Mouse (Mus musculus) embryonic facial prominence, embryonic 10.5 days (tissue): ENCODE measurements around the gene Glg1. TPM values are rescaled to one million over a fixed set of nuclear protein-coding genes. Genes with fewer than 3 reads are reported as not detected.
A peak's percentile ranks its signal among the peaks of the same experiment; 100 is the strongest.
"Not testable (repeated sequence)": the region's sequence is repeated elsewhere in the genome, so short reads cannot be mapped to it uniquely, and the experiment has no call there.

Source experiments
- DNase-seq: peaks from one replicate; pipeline ENCODE4 v3.0.0-alpha.2; 2017; ENCODE audit warnings: low spot score
- H3K27ac ChIP-seq: fragments of 300-500 bp; sonication (generic); replicated peaks from 2 replicates; pipeline ENCODE4 v1.5.1; 2016; ENCODE audit warnings: mild to moderate bottlenecking
- H3K27me3 ChIP-seq: fragments of 300-500 bp; sonication (generic); replicated peaks from 2 replicates; pipeline ENCODE4 v1.6.1; 2016; ENCODE audit warnings: low read depth, mild to moderate bottlenecking; ENCODE audit not compliant: poor library complexity, severe bottlenecking
- H3K36me3 ChIP-seq: fragments of 300-500 bp; sonication (generic); replicated peaks from 2 replicates; pipeline ENCODE4 v1.6.1; 2016; ENCODE audit warnings: mild to moderate bottlenecking, moderate library complexity
- H3K4me1 ChIP-seq: fragments of 300-500 bp; sonication (generic); 2 replicates; pipeline ENCODE4 v1.6.1; 2016
- H3K4me3 ChIP-seq: fragments of 300-500 bp; sonication (generic); 2 replicates; pipeline ENCODE4 v1.5.1; 2016; ENCODE audit warnings: mild to moderate bottlenecking, moderate library complexity
- H3K9me3 ChIP-seq: fragments of 300-500 bp; sonication (generic); 2 replicates; pipeline ENCODE4 v1.6.1; 2016; ENCODE audit warnings: mild to moderate bottlenecking
- WGBS: fragments of 180-500 bp; shearing (Covaris S2); methylation state at CpG from one replicate; pipeline ENCODE4 v1.1.7; 2016; 5-methylcytosine and 5-hydroxymethylcytosine counted together
- polyA plus RNA-seq: library from polyadenylated mRNA; unstranded; fragments of >200 nt; fragmentation: Nextera tagmentation; extraction: Ambion mirVana; gene quantifications from 2 replicates; pipeline ENCODE4 v1.2.1, GENCODE M21; 2016

Gene Glg1
- polyA plus RNA-seq, 1 experiment from 2014 or later, result 62.0 TPM

- no peak overlapping the region for H3K27ac ChIP-seq
- H3K4me1 ChIP-seq, result no peaks in the 10 kb centered on the region
- 88% methylated on average over 3 of the region's 3 CpGs for WGBS
- no peaks in the 10 kb centered on the region for H3K9me3 ChIP-seq
- no peak for DNase-seq
- no peak overlapping the region for H3K4me3 ChIP-seq
- peaks cover 99% of the 10 kb centered on the region for H3K36me3 ChIP-seq
- no peaks in the 10 kb centered on the region for H3K27me3 ChIP-seq
Measured at GRCm38 (mm10) chr8:111282093-111282492, 23.1 kb upstream of the Glg1 start.

DNA sequence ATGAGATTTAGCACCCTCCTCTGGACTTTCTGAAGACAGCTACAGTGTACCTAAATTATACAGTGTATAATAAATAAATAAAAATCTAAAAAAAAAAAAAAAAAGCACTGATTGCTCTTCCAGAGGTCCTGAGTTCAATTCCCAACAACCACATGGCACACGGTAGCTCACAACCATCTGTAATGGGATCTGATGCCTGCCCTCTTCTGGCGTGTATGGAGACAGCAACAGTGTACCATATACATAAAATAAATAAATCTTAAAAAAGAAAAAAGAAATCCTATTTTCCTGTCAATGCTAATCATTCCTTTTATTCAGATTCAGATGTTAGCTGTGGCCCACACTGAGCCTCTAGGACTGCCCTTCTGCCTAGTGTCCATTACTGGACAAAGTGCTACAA lies 9.3 kb upstream of the Glg1 start:
- Histone ChIP-seq H3K27me3 (no peaks in the 10 kb centered on the region), H3K4me1 (no peaks in the 10 kb centered on the region), H3K9me3 (no peaks in the 10 kb centered on the region), H3K27ac (no peak overlapping the region), H3K4me3 (no peak overlapping the region), H3K36me3 (peaks cover 37% of the 10 kb centered on the region)
- DNase-seq, result no peak
- WGBS, result 68% methylated on average over 2 of the region's 2 CpGs

- 78% methylated on average over 7 of the region's 7 CpGs for WGBS
- not testable (repeated sequence) for H3K9me3 ChIP-seq, H3K4me1 ChIP-seq, H3K4me3 ChIP-seq, DNase-seq, H3K27me3 ChIP-seq, H3K27ac ChIP-seq
- H3K36me3 ChIP-seq, result peaks cover 19% of the 10 kb centered on the region
Measured at GRCm38 (mm10) chr8:111266161-111266560, 7.1 kb upstream of the Glg1 start.

DNA sequence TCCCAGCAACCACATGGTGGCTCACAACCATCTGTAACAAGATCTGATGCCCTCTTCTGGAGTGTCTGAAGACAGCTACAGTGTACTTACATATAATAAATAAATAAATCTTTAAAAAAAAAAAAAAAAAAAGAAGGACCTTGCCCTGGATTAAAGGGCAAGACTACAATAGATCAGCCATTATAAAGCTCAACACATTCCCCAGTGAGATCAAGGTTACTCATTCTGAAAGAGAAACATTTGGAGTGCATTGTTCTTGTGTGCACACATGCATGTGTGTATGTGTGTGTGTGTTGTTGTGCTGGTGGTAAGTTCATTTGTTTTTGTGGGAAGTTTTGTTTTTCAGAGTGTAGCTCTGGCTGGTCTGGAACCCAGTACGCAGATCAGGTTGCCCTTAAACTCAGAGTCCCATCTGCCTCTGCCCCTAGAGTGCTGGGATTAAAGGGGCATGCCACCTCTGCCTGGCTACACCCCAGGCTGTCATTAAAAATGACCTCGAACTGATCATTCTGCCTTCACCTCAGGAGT lies 5.7 kb upstream of the Glg1 start:
- Histone ChIP-seq H3K27me3 (no peaks in the 10 kb centered on the region; the same call in 1 of the 2 replicates), H3K4me1 (0 out of 2 replicates have a peak, but pooled peaks cover under 1% of the 10 kb centered on the region), H3K36me3 (peaks cover 5% of the 10 kb centered on the region), H3K27ac (no peak overlapping the region), H3K4me3 (no peak overlapping the region), H3K9me3 (no peaks in the 10 kb centered on the region)
- no peak for DNase-seq
- 78% methylated on average over 2 of the region's 2 CpGs for WGBS

DNA sequence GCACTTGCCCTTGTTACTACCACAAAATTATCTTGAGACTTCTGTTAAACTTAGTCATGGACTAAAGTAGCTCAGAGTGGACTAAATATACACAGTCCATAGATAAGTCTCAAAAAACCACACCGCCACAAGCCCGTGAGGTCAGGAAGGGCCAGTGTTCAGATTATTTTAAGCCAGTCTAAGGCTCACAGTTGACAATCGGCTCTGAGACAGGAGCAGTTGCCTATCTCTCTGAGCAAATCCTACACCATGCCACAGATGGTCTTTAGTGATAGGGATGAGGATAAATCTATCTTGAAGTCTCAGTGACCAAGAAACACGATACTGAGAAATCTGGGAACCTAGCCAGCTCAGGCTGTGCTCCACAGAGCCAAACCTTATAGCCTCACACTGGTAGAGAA lies 3.0 kb upstream of the Glg1 start:
- Histone ChIP-seq H3K27ac (no peak overlapping the region), H3K9me3 (no peaks in the 10 kb centered on the region), H3K27me3 (no peaks in the 10 kb centered on the region; the same call in 1 of the 2 replicates), H3K4me1 (peaks cover 10% of the 10 kb centered on the region), H3K4me3 (no peak overlapping the region), H3K36me3 (no peaks in the 10 kb centered on the region)
- WGBS, result 88% methylated on average over 4 of the region's 4 CpGs
- no peak for DNase-seq

GRCm38 (mm10) chr8:111260251-111260650 lies 1.2 kb upstream of the Glg1 start:
- Histone ChIP-seq H3K36me3 (peaks cover 16% of the 10 kb centered on the region), H3K27ac (no peak overlapping the region), H3K4me3 (0 out of 2 replicates have a peak overlapping the region, but pooled peaks have one; percentile 94), H3K27me3 (no peaks in the 10 kb centered on the region; the same call in 1 of the 2 replicates), H3K9me3 (no peaks in the 10 kb centered on the region), H3K4me1 (peaks cover 10% of the 10 kb centered on the region)
- 89% methylated on average over 5 of the region's 5 CpGs for WGBS
- no peak for DNase-seq

DNA sequence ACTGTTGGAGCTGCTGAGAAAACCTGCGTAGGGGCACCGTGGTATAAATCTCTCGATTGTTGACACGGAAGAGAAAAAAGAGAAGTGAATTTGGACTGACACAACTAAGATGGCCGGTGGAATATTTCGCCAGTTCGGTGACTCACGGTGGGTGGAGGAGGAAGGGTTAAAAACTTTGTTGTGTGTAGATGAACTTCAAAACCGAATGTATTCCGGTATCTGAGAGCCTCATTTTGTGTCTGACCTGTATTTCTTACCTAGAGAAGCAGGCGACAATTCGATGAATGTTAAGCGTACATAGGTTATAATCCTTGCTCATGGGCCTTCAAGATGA lies 359 bp upstream of the Glg1 start:
- no peak for DNase-seq
- WGBS, result 15% methylated on average over 13 of the region's 13 CpGs
- Histone ChIP-seq H3K4me3 (peak overlapping the region; percentile 94), H3K4me1 (peaks cover 10% of the 10 kb centered on the region), H3K27ac (peak overlapping the region; percentile 98), H3K9me3 (no peaks in the 10 kb centered on the region), H3K27me3 (no peaks in the 10 kb centered on the region; the same call in 1 of the 2 replicates), H3K36me3 (peaks cover 25% of the 10 kb centered on the region)

- no peaks in the 10 kb centered on the region for H3K9me3 ChIP-seq
- no peaks in the 10 kb centered on the region; the same call in 1 of the 2 replicates for H3K27me3 ChIP-seq
- peak overlapping the region; percentile 94 for H3K4me3 ChIP-seq
- DNase-seq, result no peak
- WGBS, result 1% methylated on average over 26 of the region's 26 CpGs
- peak overlapping the region; percentile 98 for H3K27ac ChIP-seq
- H3K4me1 ChIP-seq, result peaks cover 10% of the 10 kb centered on the region
- H3K36me3 ChIP-seq, result peaks cover 29% of the 10 kb centered on the region
Measured at GRCm38 (mm10) chr8:111258010-111258630, 896 bp downstream of the Glg1 start.

- Histone ChIP-seq H3K27ac (no peak overlapping the region), H3K27me3 (no peaks in the 10 kb centered on the region), H3K9me3 (no peaks in the 10 kb centered on the region), H3K36me3 (peaks cover 29% of the 10 kb centered on the region), H3K4me1 (peaks cover 4% of the 10 kb centered on the region), H3K4me3 (no peak overlapping the region)
- no peak for DNase-seq
- 88% methylated on average over 4 of the region's 4 CpGs for whole genome bisulfite sequencing
Measured at GRCm38 (mm10) chr8:111252487-111253112, 6.4 kb downstream of the Glg1 start.

DNA sequence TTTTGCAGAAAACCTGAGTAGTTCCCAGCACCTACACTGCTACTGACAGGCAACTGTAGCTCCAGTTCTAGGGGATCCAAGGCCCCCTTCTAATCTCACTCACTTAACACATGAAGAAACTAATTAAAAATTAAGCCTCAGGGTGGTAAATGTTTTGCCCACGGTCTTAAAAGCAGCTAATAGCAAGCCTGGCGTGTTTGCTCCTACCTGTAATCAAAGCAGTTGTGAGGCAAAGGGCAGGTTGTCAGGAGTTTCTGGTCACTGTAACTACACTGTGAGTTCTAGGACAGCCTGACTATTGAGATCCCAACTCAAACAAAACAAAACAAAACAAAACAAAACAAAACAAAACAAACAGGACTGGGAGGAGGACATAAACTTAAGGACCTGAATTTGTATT lies 8.9 kb downstream of the Glg1 start:
- 84% methylated on average over 2 of the region's 2 CpGs for WGBS
- no peak for DNase-seq

GRCm38 (mm10) chr8:111248136-111248535 lies 10.9 kb downstream of the Glg1 start:
- H3K4me1 ChIP-seq, result no peaks in the 10 kb centered on the region
- H3K36me3 ChIP-seq, result 0 out of 2 replicates have a peak, but pooled peaks cover 8% of the 10 kb centered on the region
- H3K4me3 ChIP-seq, result no peak overlapping the region
- no peaks in the 10 kb centered on the region for H3K27me3 ChIP-seq
- DNase-seq, result no peak
- no peak overlapping the region for H3K27ac ChIP-seq
- H3K9me3 ChIP-seq, result no peaks in the 10 kb centered on the region

More for the DNA sequence above, 8.9 kb downstream of the Glg1 start:
- Histone ChIP-seq H3K4me1 (no peaks in the 10 kb centered on the region), H3K36me3 (peaks cover 12% of the 10 kb centered on the region), H3K9me3 (no peaks in the 10 kb centered on the region), H3K4me3 (no peak overlapping the region), H3K27ac (no peak overlapping the region), H3K27me3 (no peaks in the 10 kb centered on the region)

DNA sequence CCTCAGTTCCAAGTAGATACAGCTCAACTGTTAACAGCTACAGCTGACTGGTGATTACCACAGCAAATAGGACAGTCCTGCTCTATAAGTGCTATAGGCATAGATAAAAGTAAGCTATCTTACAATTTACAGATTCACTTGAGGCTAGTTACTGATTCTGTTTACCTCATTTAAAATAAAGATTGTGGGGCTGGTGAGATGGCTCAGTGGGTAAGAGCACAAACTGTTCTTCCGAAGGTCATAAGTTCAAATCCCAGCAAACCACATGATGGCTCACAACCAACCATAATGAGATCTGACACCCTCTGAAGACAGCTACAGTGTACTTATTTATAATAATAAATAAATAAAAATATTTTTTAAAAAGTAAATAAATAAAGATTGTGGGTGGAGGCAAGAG lies 12.2 kb downstream of the Glg1 start:
- not testable (repeated sequence) for H3K4me1 ChIP-seq, H3K9me3 ChIP-seq, H3K4me3 ChIP-seq, H3K27ac ChIP-seq, DNase-seq, H3K27me3 ChIP-seq, H3K36me3 ChIP-seq
- WGBS, result 93% methylated on average over 1 of the region's 1 CpGs

DNA sequence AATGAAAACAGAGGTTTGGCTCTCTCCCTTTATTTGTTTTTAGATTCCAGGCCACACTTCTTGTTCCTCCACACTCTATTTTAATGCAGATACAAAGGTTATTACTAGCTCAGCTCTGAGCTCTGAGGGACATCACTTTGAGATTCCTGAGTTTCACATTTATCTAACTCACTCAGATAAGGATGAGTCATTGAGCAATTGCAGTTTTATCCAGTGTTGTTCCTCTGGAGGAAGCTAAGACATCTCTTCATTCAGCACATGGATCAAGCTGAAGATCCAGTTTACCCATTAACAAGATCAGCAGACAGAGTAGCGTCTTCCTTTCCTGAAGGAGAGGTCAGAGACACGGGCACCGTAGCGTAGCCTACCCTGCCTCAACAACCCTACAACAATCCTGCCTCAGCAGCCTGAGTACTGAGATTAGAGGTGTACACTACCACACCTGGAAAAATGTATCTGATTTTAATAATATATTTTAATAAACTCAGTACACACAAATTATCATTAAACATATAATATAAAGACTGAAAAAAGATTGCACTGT lies 12.7 kb downstream of the Glg1 start:
- no peaks in the 10 kb centered on the region for H3K27me3 ChIP-seq
- 90% methylated on average over 4 of the region's 4 CpGs for whole genome bisulfite sequencing
- H3K9me3 ChIP-seq, result no peaks in the 10 kb centered on the region
- 0 out of 2 replicates have a peak, but pooled peaks cover 8% of the 10 kb centered on the region for H3K36me3 ChIP-seq
- H3K4me3 ChIP-seq, result no peak overlapping the region
- no peaks in the 10 kb centered on the region for H3K4me1 ChIP-seq
- H3K27ac ChIP-seq, result no peak overlapping the region
- DNase-seq, result no peak
